Mouse (Mus musculus): ENCODE data around the gene Serp1.

GRCm38 (mm10) chr3:58536573-58536972 is 10.9 kb upstream of the Serp1 start:
- TF ChIP-seq CTCF (IDR thresholded peaks at IDR 0.05; ENCODE audit: low read depth), result no peak
- TF ChIP-seq EP300 (IDR thresholded peaks at IDR 0.05; ENCODE audit: low read depth), result no peak

Measured in heart, postnatal 0 days (tissue).